Mouse (Mus musculus) midbrain, embryonic 16.5 days (tissue): ENCODE results near the gene Rexo5. TPM values are rescaled to one million over a fixed set of nuclear protein-coding genes. Genes with fewer than 3 reads are reported as not detected.
A peak's percentile ranks its signal among the peaks of the same experiment; 100 is the strongest.

ENCODE experiments used
- ATAC-seq: fragments of 200-750 bp; cut with Nextera tagmentation; 2 replicates; pipeline ENCODE4 v1.8.0; 2017; ENCODE audit warnings: moderate TSS enrichment
- H3K27ac ChIP-seq: fragments of 300-500 bp; sonication (generic); 2 replicates; pipeline ENCODE4 v1.5.1; 2014; ENCODE audit warnings: mild to moderate bottlenecking, low read length, mixed read lengths
- H3K27me3 ChIP-seq: fragments of 300-500 bp; sonication (generic); 2 replicates; pipeline ENCODE4 v1.6.1; 2014; ENCODE audit warnings: low read depth, low read length, mixed read lengths; ENCODE audit not compliant: control insufficient read depth, insufficient read depth
- H3K36me3 ChIP-seq: fragments of 300-500 bp; sonication (generic); 2 replicates; pipeline ENCODE4 v1.6.1; 2014; ENCODE audit warnings: mild to moderate bottlenecking, low read length, moderate library complexity, mixed read lengths; ENCODE audit not compliant: control insufficient read depth, insufficient read depth
- H3K4me1 ChIP-seq: fragments of 300-500 bp; sonication (generic); 2 replicates; pipeline ENCODE4 v1.6.1; 2014; ENCODE audit warnings: mild to moderate bottlenecking, low read length, mixed read lengths; ENCODE audit not compliant: control insufficient read depth, insufficient read depth
- H3K4me2 ChIP-seq: fragments of 300-500 bp; sonication (generic); 2 replicates; pipeline ENCODE4 v1.6.1; 2014; ENCODE audit warnings: mild to moderate bottlenecking, low read length, mixed read lengths
- H3K4me3 ChIP-seq: fragments of 300-500 bp; sonication (generic); 2 replicates; pipeline ENCODE4 v1.5.1; 2014; ENCODE audit warnings: low read depth, mild to moderate bottlenecking, low read length, moderate library complexity, mixed read lengths
- H3K9ac ChIP-seq: fragments of 300-500 bp; sonication (generic); 2 replicates; pipeline ENCODE4 v1.6.1; 2014; ENCODE audit warnings: low read depth, low read length, mixed read lengths
- H3K9me3 ChIP-seq: fragments of 300-500 bp; sonication (generic); replicated peaks from 2 replicates; pipeline ENCODE4 v1.6.1; 2014; ENCODE audit warnings: mild to moderate bottlenecking, low read length, mixed read lengths; ENCODE audit not compliant: control insufficient read depth, poor library complexity, severe bottlenecking
- WGBS: fragments of 180-500 bp; shearing (Covaris S2); extraction: QIAGEN DNeasy Blood & Tissue Kit; methylation state at CpG from one replicate; pipeline ENCODE4 v1.1.7; 2014; 5-methylcytosine and 5-hydroxymethylcytosine counted together
- polyA plus RNA-seq: library from polyadenylated mRNA; unstranded; fragments of >200 nt; fragmentation: Nextera tagmentation; extraction: Ambion mirVana; gene quantifications from 2 replicates; pipeline ENCODE4 v1.2.1, GENCODE M21; 2015

Rexo5 gene
- polyA plus RNA-seq, 1 experiment from 2014 or later = 8.8 TPM

DNA sequence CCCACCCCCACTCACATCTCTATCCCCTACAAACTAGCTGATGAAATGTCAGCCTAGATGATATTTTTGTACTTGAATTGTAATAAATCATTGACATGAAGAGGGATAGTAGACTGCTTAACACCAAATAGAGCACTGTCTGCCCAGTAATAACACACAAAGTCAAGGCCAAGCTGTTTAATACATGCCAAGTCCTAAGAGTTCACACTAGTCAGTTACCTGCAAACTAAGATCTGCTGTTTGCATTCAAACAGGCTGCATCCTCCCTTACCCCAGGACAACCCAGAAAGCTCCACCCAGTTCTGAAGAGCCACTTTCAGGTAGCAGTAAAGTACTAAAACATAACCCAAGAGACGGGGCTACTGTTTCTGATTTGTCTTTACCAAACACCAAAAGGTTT, 98.4 kb downstream of the Rexo5 start:
- Histone ChIP-seq H3K4me2 (no peak overlapping the region), H3K36me3 (no peaks in the 10 kb centered on the region), H3K4me3 (no peak overlapping the region), H3K9ac (no peak overlapping the region), H3K9me3 (no peaks in the 10 kb centered on the region), H3K27me3 (no peaks in the 10 kb centered on the region), H3K4me1 (peaks cover 35% of the 10 kb centered on the region), H3K27ac (no peak overlapping the region)
- no peak for ATAC-seq
- 97% methylated on average over 1 of the region's 1 CpGs for WGBS

DNA sequence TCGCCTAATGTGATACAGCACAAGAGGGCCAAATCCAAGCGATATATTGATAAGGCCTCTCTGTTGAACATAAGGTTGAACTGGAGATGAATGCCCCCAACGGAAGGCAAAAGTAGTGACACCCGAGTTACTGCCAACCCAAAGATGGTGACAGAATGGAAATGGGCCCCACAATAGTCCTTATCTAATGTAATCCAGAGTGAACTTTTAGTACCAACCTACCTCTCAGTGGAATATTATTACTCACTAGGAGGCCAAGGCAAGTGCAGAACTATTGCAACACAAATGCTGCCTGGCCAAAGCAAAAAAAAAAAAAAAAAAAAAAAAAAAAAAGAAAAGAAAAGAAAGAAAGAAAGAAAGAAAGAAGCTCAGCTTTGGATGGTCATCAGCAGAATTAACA, 98.9 kb downstream of the Rexo5 start:
- Histone ChIP-seq H3K9me3 (no peaks in the 10 kb centered on the region), H3K9ac (no peak overlapping the region), H3K4me1 (peaks cover 35% of the 10 kb centered on the region), H3K4me3 (no peak overlapping the region), H3K27me3 (no peaks in the 10 kb centered on the region), H3K36me3 (no peaks in the 10 kb centered on the region), H3K27ac (no peak overlapping the region), H3K4me2 (no peak overlapping the region)
- WGBS = 93% methylated on average over 4 of the region's 4 CpGs
- no peak for ATAC-seq

DNA sequence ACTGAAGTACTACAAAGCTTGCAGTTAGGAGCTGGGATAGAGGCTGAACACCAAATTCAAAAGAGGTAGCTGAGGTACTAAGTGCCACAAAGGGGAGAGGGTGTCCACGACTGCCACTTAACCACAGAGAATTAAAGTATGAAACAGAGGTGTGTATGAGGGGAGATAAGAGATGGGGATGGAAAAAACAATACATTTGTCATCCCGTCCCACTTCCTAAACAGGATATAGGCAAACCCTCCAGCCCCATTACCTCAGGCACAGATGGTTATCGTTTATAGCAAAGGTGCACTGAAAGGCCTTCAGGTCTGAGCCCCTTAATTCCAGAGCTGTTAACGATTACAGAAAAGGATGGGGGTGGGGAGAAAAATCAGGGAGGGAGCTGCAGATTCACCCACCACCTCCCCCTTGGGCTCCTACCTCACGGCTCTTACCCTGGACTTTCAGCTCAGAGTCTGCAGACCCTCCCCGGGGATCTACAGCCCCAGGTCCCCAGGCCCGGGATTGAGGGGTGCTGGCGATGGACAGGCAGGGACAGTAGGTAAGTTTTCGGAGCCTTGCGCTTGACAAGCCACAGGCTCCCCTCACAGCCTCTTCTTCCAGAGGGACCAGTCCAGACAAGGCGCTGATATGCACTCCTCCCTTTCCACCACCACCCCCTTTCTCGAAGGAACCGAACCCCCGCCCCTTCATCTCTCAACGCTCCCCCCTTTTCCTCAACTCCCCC, 101.2 kb downstream of the Rexo5 start:
- Histone ChIP-seq H3K4me1 (peaks cover 37% of the 10 kb centered on the region), H3K4me2 (peak overlapping the region; percentile 85), H3K27me3 (no peaks in the 10 kb centered on the region), H3K9me3 (no peaks in the 10 kb centered on the region), H3K27ac (peak overlapping the region; percentile 96), H3K9ac (peak overlapping the region; percentile 86), H3K36me3 (no peaks in the 10 kb centered on the region), H3K4me3 (peak overlapping the region; percentile 72)
- ATAC-seq = peak; percentile 75
- 2% methylated on average over 15 of the region's 15 CpGs for WGBS

DNA sequence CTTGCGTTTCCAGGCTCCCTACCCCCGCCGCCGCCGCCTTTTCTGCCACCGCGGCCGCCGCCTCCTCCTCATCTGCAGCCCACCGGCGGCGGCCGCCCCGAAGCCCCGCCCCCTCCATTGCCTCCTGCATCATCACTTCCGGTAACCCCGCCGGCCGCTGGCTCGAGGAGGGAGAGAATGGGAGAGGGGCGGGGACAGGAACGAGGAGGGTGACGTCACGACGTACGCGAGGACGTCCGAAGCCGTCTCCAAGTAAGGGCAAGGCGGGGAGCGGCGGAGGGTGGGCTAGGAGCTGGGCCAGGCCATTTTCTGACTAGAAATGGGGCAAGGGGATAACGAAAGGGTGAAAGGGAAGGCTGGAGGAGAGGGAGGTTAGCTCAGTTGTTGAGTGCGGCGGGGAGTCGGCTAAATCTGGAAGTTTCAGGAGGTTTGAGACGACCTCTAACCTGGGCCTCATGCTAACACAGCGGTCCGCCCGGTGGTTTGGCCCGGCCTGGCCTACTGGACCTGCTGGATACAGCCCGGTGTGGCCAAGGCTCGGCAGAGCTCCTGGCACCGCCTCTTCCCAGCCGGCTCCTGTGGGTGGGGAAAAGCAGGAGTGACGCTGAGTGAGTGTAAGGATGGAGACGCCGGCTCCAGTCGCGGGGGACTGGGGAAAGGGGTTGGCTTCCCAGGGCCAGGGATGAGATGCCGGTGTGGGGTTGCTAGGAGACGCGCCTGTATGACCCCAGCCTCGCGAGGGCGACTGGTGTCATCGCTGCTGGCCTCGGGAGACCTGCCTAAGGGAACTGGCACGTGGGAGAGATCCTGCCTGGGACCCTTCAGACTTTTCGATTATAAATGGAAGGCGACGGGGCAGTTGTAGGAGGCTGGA, 102.1 kb downstream of the Rexo5 start, which contains the start of the genes Lyrm1 and Dcun1d3:
Gene Lyrm1 (plus strand): TSS at position 223 of the 874 bp plus-strand sequence.
Gene Dcun1d3 (minus strand): TSS at position 660 of the 874 bp plus-strand sequence.
- Histone ChIP-seq H3K4me3 (peak within 1 kb of the TSS; percentile 72), H3K4me2 (peak within 1 kb of the TSS; percentile 85), H3K27ac (peak within 1 kb of the TSS; percentile 96), H3K36me3 (no peaks in the 10 kb centered on the region), H3K4me1 (peaks cover 37% of the 10 kb centered on the region), H3K27me3 (no peaks in the 10 kb centered on the region), H3K9ac (peak within 1 kb of the TSS; percentile 86), H3K9me3 (no peaks in the 10 kb centered on the region)
- WGBS = under 1% methylated on average over 63 of the region's 63 CpGs
- peak; percentile 98 for ATAC-seq

DNA sequence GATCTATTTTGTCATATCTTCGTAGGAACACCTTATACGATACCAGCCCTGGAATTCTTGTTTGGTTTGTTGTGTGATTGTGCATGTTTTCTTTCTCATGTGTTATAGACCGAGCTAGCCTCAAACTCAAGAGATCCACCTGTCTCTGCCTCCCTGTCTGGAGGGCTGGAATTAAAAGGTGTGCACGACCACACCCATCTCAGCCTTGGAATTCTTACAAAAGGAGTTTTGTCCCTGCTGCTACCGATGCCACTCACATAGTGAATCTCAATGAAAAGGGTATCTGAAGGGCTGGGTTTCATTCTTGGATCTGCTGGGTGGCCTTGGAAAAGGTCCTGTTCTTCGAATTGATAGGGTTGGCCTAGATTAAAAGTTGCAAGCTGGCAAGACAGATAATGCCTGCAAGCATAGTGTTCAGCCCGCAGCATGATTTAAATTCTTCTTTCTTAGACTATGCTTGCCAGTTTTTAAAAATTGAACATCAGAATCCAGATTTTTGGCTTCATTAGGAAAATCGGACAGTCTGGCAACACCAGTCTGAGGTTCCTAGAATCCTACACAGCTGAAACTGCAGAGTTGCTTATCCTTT, 103.8 kb downstream of the Rexo5 start:
- peaks cover 31% of the 10 kb centered on the region for H3K4me1 ChIP-seq
- no peak for ATAC-seq
- H3K9me3 ChIP-seq = no peaks in the 10 kb centered on the region
- H3K27ac ChIP-seq = no peak overlapping the region
- no peak overlapping the region for H3K4me3 ChIP-seq
- H3K36me3 ChIP-seq = no peaks in the 10 kb centered on the region
- no peak overlapping the region for H3K4me2 ChIP-seq
- H3K27me3 ChIP-seq = no peaks in the 10 kb centered on the region
- no peak overlapping the region for H3K9ac ChIP-seq
- WGBS = 95% methylated on average over 8 of the region's 8 CpGs

DNA sequence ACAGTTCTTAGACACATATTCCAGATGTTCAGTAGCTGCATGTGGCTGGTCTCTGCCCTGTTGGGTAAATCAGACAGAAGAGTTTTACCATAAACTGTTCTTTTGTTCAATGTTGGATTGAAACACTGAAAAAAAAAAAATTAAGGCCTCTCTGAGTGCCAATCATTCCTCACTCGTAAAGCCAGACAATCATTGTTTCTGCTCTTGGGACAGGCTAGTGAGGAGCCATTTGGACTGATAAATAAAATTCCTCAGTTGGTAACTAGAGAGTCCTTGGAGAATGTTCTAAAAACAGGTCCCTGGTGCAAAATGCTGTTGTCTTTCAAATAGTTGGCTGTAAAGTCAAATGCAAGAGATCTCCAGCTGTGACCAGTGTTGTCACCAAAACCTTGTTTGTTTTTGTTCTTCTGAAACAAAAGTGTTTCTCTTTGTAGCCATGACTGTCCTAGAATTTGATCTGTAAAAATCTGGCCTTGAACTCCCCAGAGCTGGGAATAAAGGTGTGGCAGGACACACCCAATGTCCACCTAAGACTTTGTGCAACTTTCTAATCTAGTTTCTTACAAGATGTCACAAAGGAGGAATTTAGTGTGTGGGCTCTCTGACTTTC, 104.5 kb downstream of the Rexo5 start:
- WGBS = 68% methylated on average over 1 of the region's 1 CpGs
- no peaks in the 10 kb centered on the region for H3K36me3 ChIP-seq
- no peak overlapping the region for H3K27ac ChIP-seq
- H3K4me3 ChIP-seq = no peak overlapping the region
- H3K9ac ChIP-seq = no peak overlapping the region
- H3K4me2 ChIP-seq = no peak overlapping the region
- H3K27me3 ChIP-seq = no peaks in the 10 kb centered on the region
- no peak for ATAC-seq
- no peaks in the 10 kb centered on the region for H3K9me3 ChIP-seq
- peaks cover 25% of the 10 kb centered on the region for H3K4me1 ChIP-seq

Other genes with a start within 250 kb of the Rexo5 start
- not detected in 2 replicates for gene Acsm2, start 239.7 kb upstream of the Rexo5 start, polyA plus RNA-seq
- not detected in 2 replicates for gene Acsm1, start 187.0 kb upstream of the Rexo5 start, polyA plus RNA-seq
- gene Acsm4, start 104.0 kb upstream of the Rexo5 start, polyA plus RNA-seq = not detected in 2 replicates
- gene Thumpd1, start 73.2 kb upstream of the Rexo5 start, polyA plus RNA-seq = 85.8 and 89.6 TPM in 2 replicates
- gene Acsm3, start 33.1 kb upstream of the Rexo5 start, polyA plus RNA-seq = 0.15 TPM in 1 of 2 replicates, not detected in the other
- gene Eri2, start 52 bp downstream of the Rexo5 start, polyA plus RNA-seq = 16.5 and 18.3 TPM in 2 replicates
- 22.3 and 23.8 TPM in 2 replicates for gene Lyrm1, start 101.9 kb downstream of the Rexo5 start, polyA plus RNA-seq
- gene Dcun1d3, start 102.3 kb downstream of the Rexo5 start, polyA plus RNA-seq = 19.1 and 19.8 TPM in 2 replicates